Mouse (Mus musculus): ENCODE data around the gene Hat1. TPM values are rescaled to one million over a fixed set of nuclear protein-coding genes. Genes with fewer than 3 reads are reported as not detected.

Gene Hat1
- polyA plus RNA-seq, 1 experiment from 2014 or later, result 34.8 TPM

DNA sequence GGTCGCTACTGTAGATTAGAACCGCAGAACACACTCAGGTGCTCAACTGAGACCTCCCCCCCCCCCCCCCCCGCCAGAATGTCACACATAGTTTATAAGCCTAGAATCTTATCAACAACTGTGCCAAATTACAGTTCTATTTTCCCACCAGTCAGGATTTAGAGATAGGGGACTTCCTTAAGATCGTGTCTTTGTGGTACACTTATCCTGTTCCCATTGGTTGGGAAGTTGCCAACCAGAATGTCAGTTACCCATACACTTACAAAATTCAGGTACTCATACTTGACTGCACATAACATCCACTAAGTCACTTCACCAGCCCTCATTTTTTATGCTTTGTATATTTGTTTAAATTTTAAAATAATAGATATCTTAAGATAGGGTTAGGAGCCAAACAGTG lies 46.7 kb downstream of the Hat1 start:
- ATAC-seq, result no peak
- Histone ChIP-seq H3K4me2 (replicated peaks; ENCODE audit: low read depth, low read length) (no peak overlapping the region), H3K4me3 (ENCODE audit: low read depth, low read length) (no peak overlapping the region), H3K36me3 (ENCODE audit: insufficient read depth, low read length) (no peaks in the 10 kb centered on the region), H3K27me3 (replicated peaks; ENCODE audit: insufficient read depth, low read length) (no peaks in the 10 kb centered on the region), H3K9me3 (ENCODE audit: low read length) (no peaks in the 10 kb centered on the region), H3K9ac (replicated peaks; ENCODE audit: low read depth) (no peak overlapping the region), H3K4me1 (ENCODE audit: insufficient read depth, low read depth, low read length) (no peaks in the 10 kb centered on the region), H3K27ac (ENCODE audit: low read length) (no peak overlapping the region)
- TF ChIP-seq CTCF (IDR thresholded peaks at IDR 0.05), result no peak
- no peak for TF ChIP-seq EP300 (IDR thresholded peaks at IDR 0.05)
- DNase-seq (ENCODE audit: low spot score), result no peak
- WGBS, result 74% methylated on average over 4 of the region's 4 CpGs

- TF ChIP-seq EP300 (IDR thresholded peaks at IDR 0.05) (no peak), CTCF (IDR thresholded peaks at IDR 0.05) (no peak)
- H3K27me3 ChIP-seq (replicated peaks; ENCODE audit: insufficient read depth, low read length), result no peaks in the 10 kb centered on the region
- H3K9ac ChIP-seq (replicated peaks; ENCODE audit: low read depth), result no peak overlapping the region
- no peaks in the 10 kb centered on the region for H3K4me1 ChIP-seq (ENCODE audit: insufficient read depth, low read depth, low read length)
- no peak overlapping the region for H3K27ac ChIP-seq (ENCODE audit: low read length)
- ATAC-seq (no peak), DNase-seq (ENCODE audit: low spot score) (no peak)
- no peak overlapping the region for H3K4me3 ChIP-seq (ENCODE audit: low read depth, low read length)
- H3K4me2 ChIP-seq (replicated peaks; ENCODE audit: low read depth, low read length), result no peak overlapping the region
- 29% methylated on average over 2 of the region's 2 CpGs for WGBS
- H3K36me3 ChIP-seq (ENCODE audit: insufficient read depth, low read length), result no peaks in the 10 kb centered on the region
- H3K9me3 ChIP-seq (ENCODE audit: low read length), result no peaks in the 10 kb centered on the region
These were observed 54.6 kb downstream of the Hat1 start for GRCm38 (mm10) chr2:71443376-71443775.

DNA sequence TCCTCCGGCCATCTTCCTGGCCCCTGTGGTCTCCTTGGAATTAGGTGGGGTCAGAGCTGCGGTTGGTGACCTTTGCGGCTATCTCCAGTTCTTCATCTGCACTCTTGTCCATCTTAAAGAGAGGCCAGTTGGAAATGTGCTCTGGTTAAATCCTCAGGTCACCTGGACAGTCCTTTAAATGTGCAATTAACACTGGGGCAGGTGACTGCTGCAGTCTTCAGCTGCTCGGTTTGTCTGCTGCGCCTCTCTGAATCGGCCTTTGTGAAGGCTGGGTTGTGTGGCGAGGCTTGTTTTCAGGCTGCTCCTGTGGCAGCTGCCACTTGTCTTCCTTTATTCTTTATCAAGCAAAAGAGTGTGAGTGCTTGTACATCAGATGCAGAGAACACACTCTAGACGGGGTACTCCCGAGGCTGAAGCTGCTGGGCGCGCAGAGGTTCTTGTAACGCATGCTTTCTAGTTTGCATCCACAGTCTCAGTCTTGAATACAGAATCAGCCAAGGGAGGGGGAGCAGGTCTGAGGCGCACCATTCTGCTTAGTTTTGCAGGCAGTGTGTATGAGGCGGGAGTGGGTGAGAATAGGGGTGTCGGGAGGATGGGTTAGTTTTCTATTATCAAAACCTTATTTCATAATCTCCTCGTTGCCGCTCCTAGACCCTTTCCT lies 56.9 kb downstream of the Hat1 start:
- Histone ChIP-seq H3K9me3 (ENCODE audit: low read length) (no peaks in the 10 kb centered on the region), H3K27me3 (replicated peaks; ENCODE audit: insufficient read depth, low read length) (no peaks in the 10 kb centered on the region), H3K36me3 (ENCODE audit: insufficient read depth, low read length) (no peaks in the 10 kb centered on the region), H3K4me1 (ENCODE audit: insufficient read depth, low read depth, low read length) (no peaks in the 10 kb centered on the region), H3K4me2 (replicated peaks; ENCODE audit: low read depth, low read length) (no peak overlapping the region), H3K4me3 (ENCODE audit: low read depth, low read length) (no peak overlapping the region), H3K27ac (ENCODE audit: low read length) (no peak overlapping the region), H3K9ac (replicated peaks; ENCODE audit: low read depth) (no peak overlapping the region)
- no peak for TF ChIP-seq EP300 (IDR thresholded peaks at IDR 0.05)
- TF ChIP-seq CTCF (IDR thresholded peaks at IDR 0.05), result no peak
- WGBS, result 51% methylated on average over 17 of the region's 17 CpGs
- no peak for DNase-seq (ENCODE audit: low spot score)
- ATAC-seq, result no peak

- Histone ChIP-seq H3K4me1 (ENCODE audit: insufficient read depth, low read depth, low read length) (no peaks in the 10 kb centered on the region), H3K4me3 (ENCODE audit: low read depth, low read length) (no peak overlapping the region), H3K27me3 (replicated peaks; ENCODE audit: insufficient read depth, low read length) (0 out of 2 replicates have a peak, but pooled peaks cover 3% of the 10 kb centered on the region), H3K9me3 (ENCODE audit: low read length) (no peaks in the 10 kb centered on the region), H3K4me2 (replicated peaks; ENCODE audit: low read depth, low read length) (no peak overlapping the region), H3K27ac (ENCODE audit: low read length) (no peak overlapping the region), H3K9ac (replicated peaks; ENCODE audit: low read depth) (no peak overlapping the region), H3K36me3 (ENCODE audit: insufficient read depth, low read length) (no peaks in the 10 kb centered on the region)
- DNase-seq (ENCODE audit: low spot score) (no peak), ATAC-seq (no peak)
- no peak for TF ChIP-seq EP300 (IDR thresholded peaks at IDR 0.05)
- no peak for TF ChIP-seq CTCF (IDR thresholded peaks at IDR 0.05)
- WGBS, result 15% methylated on average over 2 of the region's 2 CpGs
These were observed 60.8 kb downstream of the Hat1 start for GRCm38 (mm10) chr2:71449604-71450003.

DNA sequence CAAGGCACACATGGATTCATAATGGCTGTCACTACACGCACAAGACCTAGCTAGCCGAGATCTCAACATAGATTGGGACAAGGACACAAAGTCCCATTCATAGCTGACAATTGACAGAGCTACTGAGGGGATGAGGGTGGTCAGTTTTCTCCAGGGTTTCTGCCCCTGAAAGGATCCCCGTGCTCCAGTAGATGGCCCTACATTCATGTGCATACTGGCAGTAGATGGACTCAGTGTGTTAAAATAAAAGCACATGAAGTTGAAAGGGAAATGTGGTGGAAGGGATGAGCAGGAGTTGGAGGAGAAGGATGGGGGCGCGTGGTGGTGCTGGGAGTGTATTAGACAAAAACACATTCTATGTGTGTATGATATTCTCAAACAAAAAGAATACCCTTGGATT lies 63.0 kb downstream of the Hat1 start:
- Histone ChIP-seq H3K4me1 (ENCODE audit: insufficient read depth, low read depth, low read length) (no peaks in the 10 kb centered on the region), H3K27ac (ENCODE audit: low read length) (no peak overlapping the region), H3K36me3 (ENCODE audit: insufficient read depth, low read length) (no peaks in the 10 kb centered on the region), H3K9me3 (ENCODE audit: low read length) (no peaks in the 10 kb centered on the region), H3K9ac (replicated peaks; ENCODE audit: low read depth) (no peak overlapping the region), H3K27me3 (replicated peaks; ENCODE audit: insufficient read depth, low read length) (0 out of 2 replicates have a peak, but pooled peaks cover 3% of the 10 kb centered on the region), H3K4me2 (replicated peaks; ENCODE audit: low read depth, low read length) (no peak overlapping the region), H3K4me3 (ENCODE audit: low read depth, low read length) (no peak overlapping the region)
- DNase-seq (ENCODE audit: low spot score) (no peak), ATAC-seq (no peak)
- 56% methylated on average over 5 of the region's 5 CpGs for WGBS
- peak; percentile 40 for TF ChIP-seq CTCF (IDR thresholded peaks at IDR 0.05)
- TF ChIP-seq EP300 (IDR thresholded peaks at IDR 0.05), result no peak

GRCm38 (mm10) chr2:71453161-71453916 lies 64.6 kb downstream of the Hat1 start, which contains the start of gene Metap1d:
Gene Metap1d, plus strand, starts transcription at chr2:71453276.
- Histone ChIP-seq H3K9me3 (ENCODE audit: low read length) (no peaks in the 10 kb centered on the region), H3K4me3 (ENCODE audit: low read depth, low read length) (peak within 1 kb of the TSS; percentile 62), H3K4me1 (ENCODE audit: insufficient read depth, low read depth, low read length) (no peaks in the 10 kb centered on the region), H3K27ac (ENCODE audit: low read length) (no peak within 1 kb of the TSS), H3K9ac (replicated peaks; ENCODE audit: low read depth) (peak within 1 kb of the TSS; percentile 32; the same call in 1 of the 2 replicates), H3K27me3 (replicated peaks; ENCODE audit: insufficient read depth, low read length) (0 out of 2 replicates have a peak, but pooled peaks cover 3% of the 10 kb centered on the region), H3K36me3 (ENCODE audit: insufficient read depth, low read length) (no peaks in the 10 kb centered on the region), H3K4me2 (replicated peaks; ENCODE audit: low read depth, low read length) (peak within 1 kb of the TSS; percentile 90)
- DNase-seq (ENCODE audit: low spot score) (peak; percentile 96), ATAC-seq (peak; percentile 99)
- no peak for TF ChIP-seq EP300 (IDR thresholded peaks at IDR 0.05)
- no peak; the same call in 1 of the 2 replicates for TF ChIP-seq CTCF (IDR thresholded peaks at IDR 0.05)
- WGBS, result under 1% methylated on average over 61 of the region's 61 CpGs
